ENCODE assay signal across 8 mouse cellular contexts in genomic region chr10:60816872-60817648, GRCm38 (mm10). TPM values are rescaled to one million over a fixed set of nuclear protein-coding genes. Genes with fewer than 3 reads are reported as not detected.
A peak's percentile ranks its signal among the peaks of the same experiment; 100 is the strongest.
DNase-seq lines count a peak whose midpoint lies in the region; ATAC-seq lines count a peak whose summit lies in the region.

No protein-coding gene starts in this region.

- no peaks in the 10 kb centered on the region for H3K36me3 ChIP-seq in forebrain, embryonic 14.5 days (ENCODE audit: control insufficient read depth, insufficient read depth, low read length)
- no peaks in the 10 kb centered on the region for H3K36me3 ChIP-seq in hindbrain, embryonic 12.5 days
- H3K36me3 ChIP-seq in lung, embryonic 16.5 days (ENCODE audit: control insufficient read depth, insufficient read depth, low read length), result no peaks in the 10 kb centered on the region

- H3K9me3 ChIP-seq in forebrain, embryonic 14.5 days (replicated peaks; ENCODE audit: control insufficient read depth, low read length), result no peaks in the 10 kb centered on the region
- H3K9me3 ChIP-seq in hindbrain, embryonic 12.5 days (replicated peaks), result no peaks in the 10 kb centered on the region
- H3K9me3 ChIP-seq in lung, embryonic 16.5 days (ENCODE audit: control insufficient read depth, low read length), result no peaks in the 10 kb centered on the region

- no peak overlapping the region for H3K4me3 ChIP-seq in forebrain, embryonic 14.5 days (ENCODE audit: low read depth, low read length)
- H3K4me3 ChIP-seq in hindbrain, embryonic 12.5 days, result no peak overlapping the region
- H3K4me3 ChIP-seq in lung, embryonic 16.5 days (ENCODE audit: low read length), result no peak overlapping the region

- peak; percentile 56 for DNase-seq in T-cell, adult 2 months (ENCODE audit: low spot score)
- peak; percentile 98 for DNase-seq in brain, adult 2 months (ENCODE audit: low read depth, low spot score)
- peak; percentile 72 for DNase-seq in forebrain, embryonic 14.5 days (ENCODE audit: low spot score)
- DNase-seq in layer of hippocampus, adult 9-11 months, result peak; percentile 91
- DNase-seq in right cerebral cortex, postnatal 10 days (ENCODE audit: low spot score in 2 of 2), result peak; percentile 76 to 79
- no peak for DNase-seq in spleen, adult 18-20 months

- H3K9ac ChIP-seq in forebrain, embryonic 14.5 days (ENCODE audit: low read length), result no peak overlapping the region
- peak overlapping the region; percentile 41 for H3K9ac ChIP-seq in hindbrain, embryonic 12.5 days
- no peak overlapping the region for H3K9ac ChIP-seq in lung, embryonic 16.5 days (ENCODE audit: low read length)

- no peak overlapping the region; the same call in 1 of the 2 replicates for H3K27ac ChIP-seq in forebrain, embryonic 14.5 days (ENCODE audit: low read depth, low read length)
- H3K27ac ChIP-seq in hindbrain, embryonic 12.5 days, result 0 out of 2 replicates have a peak overlapping the region, but pooled peaks have one; percentile 35
- H3K27ac ChIP-seq in lung, embryonic 16.5 days (ENCODE audit: low read length), result peak overlapping the region; percentile 26; the same call in 1 of the 2 replicates

- H3K4me2 ChIP-seq in forebrain, embryonic 14.5 days (ENCODE audit: low read length), result no peak overlapping the region
- H3K4me2 ChIP-seq in hindbrain, embryonic 12.5 days (replicated peaks), result no peak overlapping the region; the same call in 1 of the 2 replicates
- no peak overlapping the region for H3K4me2 ChIP-seq in lung, embryonic 16.5 days (ENCODE audit: low read depth, low read length)

- peak; percentile 84 for ATAC-seq in forebrain, embryonic 14.5 days
- ATAC-seq in hindbrain, embryonic 12.5 days (ENCODE audit: low FRiP score), result no peak
- peak; percentile 27 for ATAC-seq in lung, embryonic 16.5 days (ENCODE audit: low read depth)

- peaks cover 15% of the 10 kb centered on the region for H3K4me1 ChIP-seq in forebrain, embryonic 14.5 days (ENCODE audit: control insufficient read depth, insufficient read depth, low read length)
- H3K4me1 ChIP-seq in hindbrain, embryonic 12.5 days, result peaks cover 55% of the 10 kb centered on the region
- H3K4me1 ChIP-seq in lung, embryonic 16.5 days (replicated peaks; ENCODE audit: control insufficient read depth, insufficient read depth, low read length), result peaks cover 76% of the 10 kb centered on the region

- WGBS in forebrain, embryonic 14.5 days, result 36% methylated on average over 14 of the region's 14 CpGs
- 52% methylated on average over 14 of the region's 14 CpGs for WGBS in hindbrain, embryonic 12.5 days
- 19% methylated on average over 14 of the region's 14 CpGs for whole genome bisulfite sequencing in lung, embryonic 16.5 days

- H3K27me3 ChIP-seq in forebrain, embryonic 14.5 days (replicated peaks; ENCODE audit: control insufficient read depth, insufficient read depth, low read length), result 0 out of 2 replicates have a peak, but pooled peaks cover 3% of the 10 kb centered on the region
- peaks cover 29% of the 10 kb centered on the region for H3K27me3 ChIP-seq in hindbrain, embryonic 12.5 days
- no peaks in the 10 kb centered on the region for H3K27me3 ChIP-seq in lung, embryonic 16.5 days (ENCODE audit: control insufficient read depth, insufficient read depth, low read depth, low read length)

RNA-seq across cellular contexts. Expression of gene Unc5b, which starts 14.3 kb away (rescaled TPM):
- 2.1 and 2.3 TPM in 2 replicates for polyA plus RNA-seq in forebrain, embryonic 14.5 days (2014; fragmentation: Nextera tagmentation; extraction: Ambion mirVana)
- 3.4 and 4.3 TPM in 2 replicates for polyA plus RNA-seq in hindbrain, embryonic 12.5 days (2016; fragmentation: Nextera tagmentation; extraction: Ambion mirVana)
- polyA plus RNA-seq in lung, embryonic 16.5 days (2015; fragmentation: Nextera tagmentation; extraction: Ambion mirVana), result 6.7 and 7.3 TPM in 2 replicates

Comparison
In these comparisons a context has a peak if more than half of its experiments do, and no peak if none do; other contexts are left out.
1. DNase-seq: peak in T-cell, adult 2 months (single experiment), brain, adult 2 months (single experiment), forebrain, embryonic 14.5 days (single experiment), layer of hippocampus, adult 9-11 months (single experiment) and right cerebral cortex, postnatal 10 days (2 of 2); none in spleen, adult 18-20 months (0 of 2).